13 mouse cellular contexts compared by ENCODE assay signal in the genomic region with DNA sequence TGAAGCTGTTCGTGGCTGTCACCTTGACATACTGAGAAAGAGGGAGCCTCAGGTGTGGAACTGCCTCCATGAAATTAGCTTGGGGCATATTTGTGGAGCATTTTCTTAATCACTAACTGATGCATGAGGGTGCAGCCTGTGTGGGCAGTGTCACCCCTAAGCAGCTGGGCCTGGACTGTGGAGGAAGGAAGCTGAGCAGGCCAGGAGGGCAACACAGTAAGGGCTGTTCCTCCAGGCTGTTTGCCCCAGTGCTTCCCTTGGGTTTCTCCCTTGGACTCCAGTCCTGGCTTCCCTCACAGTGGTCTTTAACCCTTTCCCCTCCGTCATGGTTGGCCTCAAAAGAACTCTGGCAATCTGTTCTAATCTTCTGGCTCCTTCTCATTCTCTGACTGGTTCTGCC. TPM values are rescaled to one million over a fixed set of nuclear protein-coding genes. Genes with fewer than 3 reads are reported as not detected.
DNase-seq lines count a peak whose midpoint lies in the region; ATAC-seq and TF ChIP-seq lines count a peak whose summit lies in the region.
"Had no signal": no experiment of that assay in that cellular context is flagged by ENCODE, and none has a peak within 500 bp of the region (broad histone marks: within the 10 kb centered on the region; RNA-seq: fewer than 3 reads in every experiment).

No protein-coding gene starts in this region.

- no peaks in the 10 kb centered on the region for H3K27me3 ChIP-seq in G1E (ENCODE audit: insufficient read depth, low read length)
- H3K27me3 ChIP-seq in kidney, adult 2 months (replicated peaks; ENCODE audit: control insufficient read depth, insufficient read depth, low read length): no peaks in the 10 kb centered on the region
- no peaks in the 10 kb centered on the region for H3K27me3 ChIP-seq in liver, embryonic 13.5 days
- H3K27me3 ChIP-seq: midbrain, embryonic 12.5 days; neural tube, embryonic 12.5 days had no signal

- no peak for ATAC-seq in G1E (ENCODE audit: extremely low read depth, insufficient number of reproducible peaks, low FRiP score, poor library complexity, severe bottlenecking)
- 0 out of 2 replicates have a peak, but pooled peaks have one; percentile 29 for ATAC-seq in liver, embryonic 13.5 days (ENCODE audit: low read depth)
- ATAC-seq: hindbrain, postnatal 0 days had no signal

- peak; percentile 4 for DNase-seq in adrenal gland, postnatal 25 days
- DNase-seq in adrenal gland, adult (ENCODE audit: inconsistent age in 2 of 2, low spot score in 1 of 2): no peak
- no peak for DNase-seq in G1E (ENCODE audit: low spot score)
- peak; percentile 65 for DNase-seq in kidney, adult 2 months
- DNase-seq in liver, embryonic 13.5 days: no peak
- DNase-seq in layer of hippocampus, adult 18-20 months (ENCODE audit: low spot score in 2 of 2): no peak
- no peak for DNase-seq in heart, adult 9 months (ENCODE audit: low spot score in 2 of 2)
- no peak for DNase-seq in T-cell, adult 2 months (ENCODE audit: low spot score)
- DNase-seq: cerebellum, adult 8-10 months; layer of hippocampus, postnatal 36 days had no signal

- no peak overlapping the region for H3K9ac ChIP-seq in liver, embryonic 13.5 days
- H3K9ac ChIP-seq: midbrain, embryonic 12.5 days; neural tube, embryonic 12.5 days had no signal

- TF ChIP-seq CTCF in G1E (IDR thresholded peaks at IDR 0.05; ENCODE audit: low read depth, low read length): no peak
- TF ChIP-seq CTCF in kidney, adult 2 months (conservative IDR thresholded peaks at IDR 0.05; ENCODE audit: insufficient read depth, insufficient read length, low read depth, low read length): no peak

- H3K36me3 ChIP-seq in G1E (replicated peaks): peaks cover 20% of the 10 kb centered on the region
- H3K36me3 ChIP-seq in kidney, adult 2 months (ENCODE audit: control insufficient read depth, insufficient read depth, low read length): no peaks in the 10 kb centered on the region
- H3K36me3 ChIP-seq in liver, embryonic 13.5 days: no peaks in the 10 kb centered on the region
- H3K36me3 ChIP-seq: midbrain, embryonic 12.5 days; neural tube, embryonic 12.5 days had no signal

- H3K4me2 ChIP-seq in liver, embryonic 13.5 days: no peak overlapping the region
- H3K4me2 ChIP-seq: midbrain, embryonic 12.5 days; neural tube, embryonic 12.5 days had no signal

- WGBS in kidney, adult 2 months: 47% methylated on average over 2 of the region's 2 CpGs
- WGBS in liver, embryonic 13.5 days (ENCODE audit: insufficient replicate concordance): 67% methylated on average over 2 of the region's 2 CpGs

- H3K9me3 ChIP-seq in G1E (replicated peaks): no peaks in the 10 kb centered on the region
- H3K9me3 ChIP-seq in liver, embryonic 13.5 days (replicated peaks): no peaks in the 10 kb centered on the region
- H3K9me3 ChIP-seq: midbrain, embryonic 12.5 days; neural tube, embryonic 12.5 days had no signal

- no peak for TF ChIP-seq POLR2A in kidney, adult 2 months (IDR thresholded peaks at IDR 0.05; ENCODE audit: low read depth, low read length)

- peak overlapping the region; percentile 61; the same call in 1 of the 2 replicates for H3K4me3 ChIP-seq in G1E (ENCODE audit: low read depth, low read length)
- H3K4me3 ChIP-seq in kidney, adult 2 months (ENCODE audit: insufficient read depth, low read depth, low read length): no peak overlapping the region
- H3K4me3 ChIP-seq in liver, embryonic 13.5 days (replicated peaks): no peak overlapping the region
- H3K4me3 ChIP-seq: midbrain, embryonic 12.5 days; neural tube, embryonic 12.5 days had no signal

- no peak overlapping the region; the same call in 1 of the 2 replicates for H3K27ac ChIP-seq in kidney, adult 2 months (ENCODE audit: insufficient read depth, low read depth, low read length)
- peak overlapping the region; percentile 82 for H3K27ac ChIP-seq in liver, embryonic 13.5 days
- H3K27ac ChIP-seq: hindbrain, postnatal 0 days; midbrain, embryonic 12.5 days; neural tube, embryonic 12.5 days had no signal

- peaks cover 74% of the 10 kb centered on the region for H3K4me1 ChIP-seq in G1E (ENCODE audit: insufficient read depth, low read depth, low read length)
- peaks cover 10% of the 10 kb centered on the region for H3K4me1 ChIP-seq in kidney, adult 2 months (ENCODE audit: control insufficient read depth, insufficient read depth, low read length)
- H3K4me1 ChIP-seq in liver, embryonic 13.5 days (replicated peaks): peaks cover 63% of the 10 kb centered on the region
- H3K4me1 ChIP-seq: midbrain, embryonic 12.5 days; neural tube, embryonic 12.5 days had no signal

RNA-seq across cellular contexts. Expression of gene Fam69a, which starts 13.6 kb away (rescaled TPM):
- 4.4 and 4.6 TPM in 2 replicates for total RNA-seq in adrenal gland, postnatal 25 days (2021)
- 52.3 and 54.3 TPM in 2 replicates for total RNA-seq in G1E (2014; fragmentation: Nextera tagmentation)
- total RNA-seq in G1E (2017): 24.9 and 25.8 TPM in 2 replicates
- 1.8 and 2.3 TPM in 2 replicates for polyA plus RNA-seq in G1E (2012)
- polyA plus RNA-seq in kidney, adult 2 months (2012; rRNA removed): 4.4 and 7.0 TPM in 2 replicates
- polyA plus RNA-seq in liver, embryonic 13.5 days (2015; fragmentation: Nextera tagmentation; extraction: Ambion mirVana): 11.3 and 11.6 TPM in 2 replicates
- 10 to 100 TPM; 28.3 to 35.2 TPM for total RNA-seq in layer of hippocampus, adult 18-20 months (2021)

Comparison
In these comparisons a context has a peak if more than half of its experiments do, and no peak if none do; other contexts are left out.
1. DNase-seq: peak in adrenal gland, postnatal 25 days (single experiment) and kidney, adult 2 months (single experiment); none in adrenal gland, adult (0 of 2), G1E (single experiment), liver, embryonic 13.5 days (single experiment), layer of hippocampus, adult 18-20 months (0 of 2), heart, adult 9 months (0 of 2) and T-cell, adult 2 months (single experiment).